Mouse (Mus musculus) stomach, postnatal 0 days (tissue): ENCODE measurements at regions not wholly inside any gene's neighbourhood (a gene's known extent, or its start where the extent isn't known, plus 50 kb on each side); places are given as distances from the start of the nearest gene placed in this dataset.

ENCODE experiments used
- ATAC-seq: fragments of 200-750 bp; cut with Nextera tagmentation; 2 replicates; pipeline ENCODE4 v1.8.0; 2017; ENCODE audit not compliant: low FRiP score, low TSS enrichment
- DNase-seq: peaks from one replicate; pipeline ENCODE4 v3.0.0-alpha.2; 2016; ENCODE audit warnings: low spot score
- H3K27ac ChIP-seq: fragments of 300-500 bp; sonication (generic); replicated peaks from 2 replicates; pipeline ENCODE4 v1.5.1; 2014; ENCODE audit warnings: mild to moderate bottlenecking, control low read depth
- H3K27me3 ChIP-seq: fragments of 300-500 bp; sonication (generic); 2 replicates; pipeline ENCODE4 v1.6.1; 2014; ENCODE audit warnings: low read length; ENCODE audit not compliant: control insufficient read depth, insufficient read depth
- H3K36me3 ChIP-seq: fragments of 300-500 bp; sonication (generic); 2 replicates; pipeline ENCODE4 v1.6.1; 2014; ENCODE audit warnings: low read length, mixed read lengths; ENCODE audit not compliant: control insufficient read depth, insufficient read depth
- H3K4me1 ChIP-seq: fragments of 300-500 bp; sonication (generic); replicated peaks from 2 replicates; pipeline ENCODE4 v1.6.1; 2014; ENCODE audit warnings: antibody characterized with exemption; ENCODE audit not compliant: control insufficient read depth, insufficient read depth
- H3K4me2 ChIP-seq: fragments of 300-500 bp; sonication (generic); replicated peaks from 2 replicates; pipeline ENCODE4 v1.6.1; 2014; ENCODE audit warnings: low read depth, mild to moderate bottlenecking, control low read depth, moderate library complexity
- H3K4me3 ChIP-seq: fragments of 300-500 bp; sonication (generic); 2 replicates; pipeline ENCODE4 v1.5.1; 2014; ENCODE audit warnings: low read depth, low read length, control low read depth
- H3K9ac ChIP-seq: fragments of 300-500 bp; sonication (generic); 2 replicates; pipeline ENCODE4 v1.6.1; 2014; ENCODE audit warnings: mild to moderate bottlenecking, low read length, control low read depth, mixed read lengths
- H3K9me3 ChIP-seq: fragments of 300-500 bp; sonication (generic); 2 replicates; pipeline ENCODE4 v1.6.1; 2016; ENCODE audit warnings: low read length; ENCODE audit not compliant: control insufficient read depth
- CTCF ChIP-seq: IDR thresholded peaks from 2 replicates; pipeline ENCODE4 v1.5.1; 2016; ENCODE audit warnings: antibody characterized with exemption, low read depth, mild to moderate bottlenecking, moderate library complexity
- EP300 ChIP-seq: optimal IDR thresholded peaks from 2 replicates; pipeline ENCODE3; 2016; ENCODE audit warnings: antibody characterized with exemption
- WGBS: fragments of 180-500 bp; shearing (Covaris S2); extraction: QIAGEN DNeasy Blood & Tissue Kit; methylation state at CpG from one replicate; pipeline ENCODE4 v1.1.7; 2014; 5-methylcytosine and 5-hydroxymethylcytosine counted together

DNA sequence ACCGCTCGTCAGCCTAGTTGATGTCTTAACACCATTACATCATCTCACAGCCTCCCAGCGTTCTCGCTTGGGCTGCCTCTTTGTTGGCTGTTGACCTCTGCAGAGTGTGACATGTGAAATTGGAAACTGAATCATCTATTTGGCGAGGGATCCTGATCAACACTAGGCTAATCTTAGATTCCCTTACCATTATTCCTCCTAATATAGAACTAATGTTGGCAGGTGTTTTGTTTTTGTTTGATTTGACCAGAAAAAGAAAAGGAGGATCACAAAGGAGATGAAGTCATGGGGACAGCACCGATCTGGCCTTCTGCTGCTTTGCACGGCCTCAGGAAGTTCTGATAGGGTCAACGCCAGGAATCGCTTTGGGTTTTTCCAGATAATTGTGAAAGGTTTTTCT lies 131.0 kb downstream of the Ddx1 start:
- TF ChIP-seq CTCF (no peak), EP300 (no peak)
- Histone ChIP-seq H3K4me1 (no peaks in the 10 kb centered on the region), H3K27me3 (no peaks in the 10 kb centered on the region), H3K36me3 (no peaks in the 10 kb centered on the region), H3K9me3 (no peaks in the 10 kb centered on the region), H3K4me3 (no peak overlapping the region), H3K9ac (no peak overlapping the region), H3K27ac (no peak overlapping the region), H3K4me2 (no peak overlapping the region)
- no peak for DNase-seq
- ATAC-seq = no peak
- 58% methylated on average over 9 of the region's 9 CpGs for whole genome bisulfite sequencing

GRCm38 (mm10) chr12:13114341-13114740 lies 134.7 kb downstream of the Ddx1 start:
- WGBS = 46% methylated on average over 4 of the region's 4 CpGs
- no peaks in the 10 kb centered on the region for H3K9me3 ChIP-seq
- ATAC-seq = no peak
- H3K27ac ChIP-seq = no peak overlapping the region
- H3K4me3 ChIP-seq = no peak overlapping the region
- no peak overlapping the region for H3K9ac ChIP-seq
- H3K27me3 ChIP-seq = no peaks in the 10 kb centered on the region
- TF ChIP-seq CTCF (no peak), EP300 (no peak)
- no peaks in the 10 kb centered on the region for H3K4me1 ChIP-seq
- H3K4me2 ChIP-seq = no peak overlapping the region
- no peaks in the 10 kb centered on the region for H3K36me3 ChIP-seq
- no peak for DNase-seq

GRCm38 (mm10) chr12:13106931-13107330 lies 142.1 kb downstream of the Ddx1 start:
- DNase-seq (no peak), ATAC-seq (no peak)
- TF ChIP-seq EP300 (no peak), CTCF (no peak)
- H3K27me3 ChIP-seq = no peaks in the 10 kb centered on the region
- no peaks in the 10 kb centered on the region for H3K9me3 ChIP-seq
- H3K36me3 ChIP-seq = no peaks in the 10 kb centered on the region
- 86% methylated on average over 3 of the region's 3 CpGs for WGBS
- H3K4me1 ChIP-seq = no peaks in the 10 kb centered on the region
- no peak overlapping the region for H3K27ac ChIP-seq
- no peak overlapping the region for H3K9ac ChIP-seq
- H3K4me3 ChIP-seq = no peak overlapping the region
- H3K4me2 ChIP-seq = no peak overlapping the region

GRCm38 (mm10) chr12:13100505-13101354 lies 148.3 kb downstream of the Ddx1 start:
- Histone ChIP-seq H3K9ac (no peak overlapping the region), H3K36me3 (no peaks in the 10 kb centered on the region), H3K27ac (no peak overlapping the region), H3K4me2 (no peak overlapping the region), H3K4me1 (no peaks in the 10 kb centered on the region), H3K9me3 (no peaks in the 10 kb centered on the region), H3K27me3 (no peaks in the 10 kb centered on the region), H3K4me3 (no peak overlapping the region)
- no peak for TF ChIP-seq EP300
- TF ChIP-seq CTCF = no peak
- DNase-seq (no peak), ATAC-seq (no peak)
- WGBS = 38% methylated on average over 12 of the region's 12 CpGs

- Histone ChIP-seq H3K9me3 (no peaks in the 10 kb centered on the region), H3K27ac (no peak overlapping the region), H3K9ac (no peak overlapping the region), H3K4me2 (no peak overlapping the region), H3K27me3 (no peaks in the 10 kb centered on the region), H3K36me3 (no peaks in the 10 kb centered on the region), H3K4me1 (no peaks in the 10 kb centered on the region), H3K4me3 (no peak overlapping the region)
- TF ChIP-seq EP300 (no peak), CTCF (no peak)
- WGBS = 45% methylated on average over 9 of the region's 9 CpGs
- DNase-seq = no peak
- ATAC-seq = no peak
Measured at GRCm38 (mm10) chr12:13094111-13094851, 152.6 kb upstream of the Mycn start.

DNA sequence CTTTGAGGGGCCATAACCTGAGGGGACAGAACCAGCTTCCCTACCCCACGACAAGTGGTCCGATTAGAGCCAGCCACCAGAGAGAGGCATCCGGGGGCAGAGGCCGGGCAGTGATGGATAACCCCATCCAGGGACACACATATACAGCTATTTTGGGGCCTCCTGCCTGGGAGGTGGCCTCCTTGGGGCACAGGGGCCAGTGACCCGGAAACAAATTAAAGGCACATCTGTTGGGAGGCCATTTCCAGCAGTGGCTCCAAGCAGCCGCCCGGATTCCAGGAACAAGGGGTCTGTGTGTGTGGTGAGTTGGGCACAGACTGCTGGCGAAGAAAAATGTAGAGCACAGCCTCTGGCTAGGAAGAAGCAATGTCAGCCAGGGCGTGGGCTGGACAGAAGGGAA lies 144.2 kb upstream of the Mycn start:
- Histone ChIP-seq H3K36me3 (no peaks in the 10 kb centered on the region), H3K27ac (no peak overlapping the region), H3K4me2 (no peak overlapping the region), H3K9me3 (no peaks in the 10 kb centered on the region), H3K27me3 (no peaks in the 10 kb centered on the region), H3K4me1 (no peaks in the 10 kb centered on the region), H3K4me3 (no peak overlapping the region), H3K9ac (no peak overlapping the region)
- ATAC-seq (no peak), DNase-seq (no peak)
- TF ChIP-seq EP300 = no peak
- no peak for TF ChIP-seq CTCF
- WGBS = 66% methylated on average over 9 of the region's 9 CpGs
